Mouse (Mus musculus): ENCODE data around the gene Sik3.

The Sik3 gene

GRCm38 (mm10) chr9:46257546-46257945 is 244.9 kb downstream of the Sik3 start:
- intact Hi-C loops (cut with DNase I), result no loop called here

GRCm38 (mm10) chr9:46259111-46259510 is 246.5 kb downstream of the Sik3 start:
- intact Hi-C loops (cut with DNase I), result no loop called here

- intact Hi-C loops (cut with DNase I), result no loop called here
Measured at GRCm38 (mm10) chr9:46261131-46261530, 248.5 kb downstream of the Sik3 start.

GRCm38 (mm10) chr9:46268343-46268873 is 255.8 kb downstream of the Sik3 start, which contains the start of gene Apoa5:
Gene Apoa5, plus strand, starts transcription at chr9:46268633.
- intact Hi-C loops (cut with DNase I), result no loop called here

GRCm38 (mm10) chr9:46269125-46269524 is 256.5 kb downstream of the Sik3 start:
- intact Hi-C loops (cut with DNase I), result no loop called here

- intact Hi-C loops (cut with DNase I), result no loop called here
Measured at GRCm38 (mm10) chr9:46270782-46271181, 258.2 kb downstream of the Sik3 start.

GRCm38 (mm10) chr9:46272070-46272469 is 259.4 kb downstream of the Sik3 start:
- intact Hi-C loops (cut with DNase I), result no loop called here

GRCm38 (mm10) chr9:46272677-46273454 is 260.2 kb downstream of the Sik3 start, which contains the start of gene Zpr1:
Gene Zpr1, plus strand, starts transcription at chr9:46273064.
- intact Hi-C loops (cut with DNase I), result no loop called here

Measured in adrenal gland (tissue).